Mouse (Mus musculus) erythroblast, embryonic 14.5 days (primary cell): ENCODE data around the gene Car10. TPM values are rescaled to one million over a fixed set of nuclear protein-coding genes. Genes with fewer than 3 reads are reported as not detected.
"Not testable (repeated sequence)": the region's sequence is repeated elsewhere in the genome, so short reads cannot be mapped to it uniquely, and the experiment has no call there.

Source experiments
- H3K27me3 ChIP-seq: 2 replicates; pipeline ENCODE4 v1.6.1; 2012; ENCODE audit warnings: inconsistent platforms; ENCODE audit not compliant: control insufficient read depth
- H3K36me3 ChIP-seq: 2 replicates; pipeline ENCODE4 v1.6.1; 2012; ENCODE audit warnings: mild to moderate bottlenecking, inconsistent platforms; ENCODE audit not compliant: control insufficient read depth
- H3K4me1 ChIP-seq: 2 replicates; pipeline ENCODE4 v1.6.1; 2012; ENCODE audit warnings: inconsistent platforms; ENCODE audit not compliant: control insufficient read depth
- H3K4me3 ChIP-seq: replicated peaks from 2 replicates; pipeline ENCODE3; 2012; ENCODE audit warnings: moderate library complexity, mild to moderate bottlenecking, inconsistent platforms
- H3K9me3 ChIP-seq: 2 replicates; pipeline ENCODE4 v1.6.1; 2012; ENCODE audit warnings: low read length, inconsistent platforms, mixed read lengths; ENCODE audit not compliant: control insufficient read depth
- GATA1 ChIP-seq: IDR thresholded peaks from 2 replicates; pipeline ENCODE4 v1.6.1; 2012; ENCODE audit warnings: low read length, inconsistent platforms, mixed read lengths
- TAL1 ChIP-seq: IDR thresholded peaks from 3 replicates; pipeline ENCODE4 v1.6.1; 2012; ENCODE audit warnings: low read length, inconsistent platforms, mixed read lengths
- polyA plus RNA-seq: library from polyadenylated mRNA; stranded (reverse); fragments of >175 nt; gene quantifications from 2 replicates; pipeline ENCODE4 v1.2.3, GENCODE M21; 2012

Gene Car10
- polyA plus RNA-seq, 1 experiment, result not detected

DNA sequence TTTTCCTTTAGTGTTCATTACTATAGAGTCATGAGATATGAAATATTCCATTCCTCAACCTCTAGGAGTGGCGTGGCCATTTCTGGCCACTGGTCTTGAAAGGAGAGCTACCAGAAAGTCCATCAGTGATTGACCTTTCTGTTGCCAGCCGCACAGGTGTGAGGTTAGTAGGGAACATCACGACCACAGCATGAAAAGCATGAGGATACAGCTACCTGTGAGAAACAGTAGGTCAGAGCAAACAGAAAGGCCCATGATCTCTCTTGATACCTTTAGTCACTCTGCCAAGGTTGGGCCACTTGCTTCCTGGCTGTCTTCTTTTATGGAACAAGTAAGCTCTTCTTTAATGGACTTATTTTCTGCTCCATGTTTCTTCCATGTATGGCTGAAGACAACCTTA, 246.1 kb downstream of the Car10 start:
- TF ChIP-seq TAL1, result no peak
- no peak for TF ChIP-seq GATA1
- no peak overlapping the region for H3K4me3 ChIP-seq
- no peaks in the 10 kb centered on the region for H3K36me3 ChIP-seq
- H3K4me1 ChIP-seq, result no peaks in the 10 kb centered on the region
- H3K27me3 ChIP-seq, result no peaks in the 10 kb centered on the region
- H3K9me3 ChIP-seq, result peaks cover 12% of the 10 kb centered on the region

DNA sequence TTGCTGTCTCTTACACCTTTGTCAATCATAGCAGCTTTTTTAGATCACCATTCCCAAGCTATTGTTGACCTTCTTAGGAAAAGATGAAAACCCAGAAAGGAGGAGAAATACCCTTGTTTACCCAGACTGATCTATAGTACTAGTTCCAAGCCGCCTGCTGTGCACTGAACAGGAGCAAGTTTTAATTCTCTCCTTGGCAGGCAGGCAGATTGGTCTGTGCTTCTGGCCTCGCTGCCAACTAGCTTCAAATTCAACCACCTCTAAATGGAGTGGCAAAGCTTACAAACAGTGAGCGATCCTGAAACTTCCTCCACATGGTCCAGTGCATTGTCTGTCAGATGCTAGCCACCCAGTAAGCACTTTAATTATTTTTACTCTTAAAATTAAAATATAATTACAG, 247.0 kb downstream of the Car10 start:
- Histone ChIP-seq H3K27me3 (no peaks in the 10 kb centered on the region), H3K9me3 (peaks cover 10% of the 10 kb centered on the region), H3K4me3 (no peak overlapping the region), H3K4me1 (no peaks in the 10 kb centered on the region), H3K36me3 (no peaks in the 10 kb centered on the region)
- TF ChIP-seq GATA1, result no peak
- no peak for TF ChIP-seq TAL1

- TF ChIP-seq GATA1, result no peak
- no peak for TF ChIP-seq TAL1
- no peaks in the 10 kb centered on the region for H3K27me3 ChIP-seq
- H3K4me3 ChIP-seq, result no peak overlapping the region
- H3K36me3 ChIP-seq, result no peaks in the 10 kb centered on the region
- peaks cover 4% of the 10 kb centered on the region; the same call in 1 of the 2 replicates for H3K9me3 ChIP-seq
- H3K4me1 ChIP-seq, result no peaks in the 10 kb centered on the region
These were observed 263.7 kb downstream of the Car10 start for GRCm38 (mm10) chr11:93361576-93361975.

- Histone ChIP-seq H3K27me3 (no peaks in the 10 kb centered on the region), H3K4me1 (no peaks in the 10 kb centered on the region), H3K4me3 (no peak overlapping the region), H3K9me3 (peaks cover 6% of the 10 kb centered on the region; the same call in 1 of the 2 replicates), H3K36me3 (no peaks in the 10 kb centered on the region)
- TF ChIP-seq TAL1, result no peak
- no peak for TF ChIP-seq GATA1
These were observed 266.3 kb downstream of the Car10 start for GRCm38 (mm10) chr11:93364171-93364570.

GRCm38 (mm10) chr11:93367244-93367643, 269.4 kb downstream of the Car10 start:
- no peak overlapping the region for H3K4me3 ChIP-seq
- TF ChIP-seq GATA1 (no peak), TAL1 (no peak)
- H3K4me1 ChIP-seq, result no peaks in the 10 kb centered on the region
- H3K27me3 ChIP-seq, result no peaks in the 10 kb centered on the region
- no peaks in the 10 kb centered on the region for H3K36me3 ChIP-seq
- peaks cover 8% of the 10 kb centered on the region; the same call in 1 of the 2 replicates for H3K9me3 ChIP-seq

DNA sequence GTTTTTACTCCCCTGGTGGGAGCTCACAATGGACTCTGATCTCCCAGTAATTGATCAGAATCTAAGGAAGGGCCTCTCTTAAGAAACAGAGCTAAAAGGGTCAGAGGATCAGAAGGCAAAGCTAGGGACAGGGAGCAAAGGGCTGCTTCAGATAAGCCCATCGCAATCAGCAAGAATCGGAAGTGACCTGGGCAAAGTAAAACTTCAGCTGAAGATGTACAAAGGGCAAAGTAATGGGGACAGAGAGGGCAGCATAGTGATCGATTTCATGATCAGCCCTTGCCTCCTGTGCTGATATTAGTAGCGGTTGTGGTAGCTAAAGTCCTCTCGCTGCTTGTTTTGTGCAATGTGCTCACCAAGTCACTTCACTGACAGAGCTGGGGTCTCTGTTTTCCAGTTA, 269.9 kb downstream of the Car10 start:
- Histone ChIP-seq H3K4me3 (no peak overlapping the region), H3K9me3 (peaks cover 8% of the 10 kb centered on the region; the same call in 1 of the 2 replicates), H3K36me3 (no peaks in the 10 kb centered on the region), H3K27me3 (no peaks in the 10 kb centered on the region), H3K4me1 (no peaks in the 10 kb centered on the region)
- TF ChIP-seq TAL1 (no peak), GATA1 (no peak)

- Histone ChIP-seq H3K36me3 (no peaks in the 10 kb centered on the region), H3K27me3 (no peaks in the 10 kb centered on the region), H3K4me1 (no peaks in the 10 kb centered on the region), H3K9me3 (0 out of 2 replicates have a peak, but pooled peaks cover 2% of the 10 kb centered on the region), H3K4me3 (no peak overlapping the region)
- no peak for TF ChIP-seq TAL1
- TF ChIP-seq GATA1, result no peak
These were observed 276.0 kb downstream of the Car10 start for GRCm38 (mm10) chr11:93373697-93374354.

- TF ChIP-seq GATA1 (no peak), TAL1 (no peak)
- Histone ChIP-seq H3K9me3 (peaks cover under 1% of the 10 kb centered on the region; the same call in 1 of the 2 replicates), H3K4me3 (no peak overlapping the region), H3K36me3 (no peaks in the 10 kb centered on the region), H3K27me3 (no peaks in the 10 kb centered on the region), H3K4me1 (no peaks in the 10 kb centered on the region)
These were observed 293.3 kb downstream of the Car10 start for GRCm38 (mm10) chr11:93391159-93391558.

GRCm38 (mm10) chr11:93393371-93393770, 295.5 kb downstream of the Car10 start:
- H3K9me3 ChIP-seq, H3K4me1 ChIP-seq, H3K36me3 ChIP-seq, H3K27me3 ChIP-seq, H3K4me3 ChIP-seq: not testable (repeated sequence)

- no peaks in the 10 kb centered on the region for H3K27me3 ChIP-seq
- H3K4me3 ChIP-seq, result no peak overlapping the region
- H3K4me1 ChIP-seq, result no peaks in the 10 kb centered on the region
- H3K9me3 ChIP-seq, result peaks cover 6% of the 10 kb centered on the region; the same call in 1 of the 2 replicates
- no peaks in the 10 kb centered on the region for H3K36me3 ChIP-seq
- no peak for TF ChIP-seq GATA1
- TF ChIP-seq TAL1, result 0 out of 3 replicates have a peak, but pooled peaks have one; percentile 15
These were observed 298.5 kb downstream of the Car10 start for GRCm38 (mm10) chr11:93396356-93396755.

GRCm38 (mm10) chr11:93401167-93401566, 303.3 kb downstream of the Car10 start:
- not testable (repeated sequence) for H3K9me3 ChIP-seq, H3K27me3 ChIP-seq, H3K36me3 ChIP-seq, H3K4me3 ChIP-seq, H3K4me1 ChIP-seq
